Mouse (Mus musculus) G1E (cell line): ENCODE results near the gene Gtf3c3. TPM values are rescaled to one million over a fixed set of nuclear protein-coding genes. Genes with fewer than 3 reads are reported as not detected.

Source experiments
- ATAC-seq: 2 replicates; pipeline ENCODE4 v1.8.0; 2016; ENCODE audit warnings: mild to moderate bottlenecking; ENCODE audit not compliant: insufficient number of reproducible peaks, poor library complexity, low FRiP score, severe bottlenecking; ENCODE audit errors: extremely low read depth
- DNase-seq: peaks from one replicate; pipeline ENCODE4 v3.0.0; 2012; ENCODE audit warnings: low spot score
- H3K27me3 ChIP-seq: 2 replicates; pipeline ENCODE4 v1.6.1; 2012; ENCODE audit warnings: mild to moderate bottlenecking, low read length, inconsistent platforms; ENCODE audit not compliant: insufficient read depth
- H3K36me3 ChIP-seq: replicated peaks from 2 replicates; pipeline ENCODE3; 2012; ENCODE audit warnings: mild to moderate bottlenecking, inconsistent platforms
- H3K4me1 ChIP-seq: 2 replicates; pipeline ENCODE4 v1.6.1; 2012; ENCODE audit warnings: low read depth, low read length, inconsistent platforms, mixed read lengths; ENCODE audit not compliant: insufficient read depth
- H3K4me3 ChIP-seq: 2 replicates; pipeline ENCODE4 v1.5.1; 2012; ENCODE audit warnings: low read depth, mild to moderate bottlenecking, inconsistent platforms, low read length, moderate library complexity, mixed read lengths
- H3K9me3 ChIP-seq: replicated peaks from 2 replicates; pipeline ENCODE4 v1.6.1; 2012; ENCODE audit warnings: inconsistent platforms
- CTCF ChIP-seq: IDR thresholded peaks from 2 replicates; pipeline ENCODE4 v1.5.1; 2012; ENCODE audit warnings: low read depth, low read length, inconsistent platforms, mixed read lengths
- GATA1 ChIP-seq: IDR thresholded peaks from 2 replicates; pipeline ENCODE4 v1.6.1; 2012; ENCODE audit warnings: borderline replicate concordance, low read length, inconsistent platforms, mixed read lengths
- GATA2 ChIP-seq: IDR thresholded peaks from 2 replicates; pipeline ENCODE4 v1.6.1; 2012; ENCODE audit warnings: low read depth, low read length, inconsistent platforms, borderline replicate concordance
- POLR2AphosphoS5 ChIP-seq: IDR thresholded peaks from 2 replicates; pipeline ENCODE4 v1.6.1; 2012; ENCODE audit warnings: low read depth, low read length, inconsistent platforms; ENCODE audit not compliant: insufficient replicate concordance
- TAL1 ChIP-seq: conservative IDR thresholded peaks from 2 replicates; pipeline ENCODE4 v1.6.1; 2012; ENCODE audit warnings: low read depth, low read length, inconsistent platforms, mixed read lengths
- polyA plus RNA-seq: library from polyadenylated mRNA; stranded (reverse); fragments of >175 nt; gene quantifications from 2 replicates; pipeline ENCODE4 v1.2.3, GENCODE M21; 2012
- total RNA-seq, 2 experiments: library from RNA; stranded (forward) in 1 of 2; stranded (reverse) in 1 of 2; fragments of 200-1000 nt in 1 of 2; fragments of >200 nt in 1 of 2; fragmentation: Nextera tagmentation in 1 of 2; gene quantifications; 2 replicates each; pipeline ENCODE4 v1.2.3; 2014 to 2017

Gene Gtf3c3
- total and polyA plus RNA-seq, 3 experiments = 2.7 to 67.1 (median 53.1) TPM

DNA sequence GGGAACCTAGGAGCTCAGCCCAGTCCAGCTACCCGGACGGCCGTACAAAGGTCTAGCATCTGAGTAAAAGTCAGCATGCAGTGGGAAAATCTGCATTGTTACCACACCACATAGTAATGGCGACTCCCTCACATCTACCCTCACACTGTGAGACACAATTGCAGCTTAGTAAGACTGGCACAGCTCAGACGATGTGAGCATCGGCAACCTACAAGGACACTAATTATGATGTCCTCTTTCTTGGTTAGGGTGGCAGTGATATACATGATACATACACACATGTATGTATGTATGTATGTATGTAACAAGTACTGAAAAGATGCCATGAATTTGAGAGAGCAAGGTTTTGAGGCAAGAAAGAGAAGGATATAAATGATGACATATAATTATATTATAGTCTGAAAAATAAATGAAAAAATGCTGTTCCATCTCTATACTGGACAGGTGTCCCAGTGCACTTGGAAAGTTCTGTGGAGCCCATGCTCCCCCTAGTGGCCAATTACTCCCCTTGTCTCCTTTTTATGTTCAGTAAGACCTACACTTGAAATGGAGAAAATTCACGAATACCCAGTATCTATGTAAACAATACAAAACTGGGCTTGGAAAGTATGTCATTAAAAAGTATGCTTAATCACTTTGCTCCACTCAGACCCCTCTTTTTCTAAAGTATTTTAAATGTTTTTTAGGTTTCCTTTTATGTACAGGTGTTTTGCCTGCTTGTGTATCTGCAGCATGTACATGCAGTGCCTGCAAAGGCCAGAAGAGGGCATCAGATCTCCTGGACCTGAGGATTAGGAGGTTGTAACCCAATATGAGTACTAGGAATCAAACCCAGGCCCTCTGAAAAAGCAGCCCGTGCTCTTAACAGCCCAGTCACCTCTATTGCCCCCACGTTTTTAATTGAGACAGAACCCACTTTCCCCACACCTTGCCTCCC is 57.5 kb downstream of the Gtf3c3 start:
- no peak for TF ChIP-seq TAL1
- TF ChIP-seq CTCF = peak; percentile 18; the same call in 1 of the 2 replicates
- no peaks in the 10 kb centered on the region for H3K4me1 ChIP-seq
- peak; percentile 30 for DNase-seq
- peaks cover 15% of the 10 kb centered on the region for H3K36me3 ChIP-seq
- no peaks in the 10 kb centered on the region for H3K27me3 ChIP-seq
- no peak overlapping the region for H3K4me3 ChIP-seq
- no peaks in the 10 kb centered on the region for H3K9me3 ChIP-seq
- ATAC-seq = peak; percentile 42; the same call in 1 of the 2 replicates

DNA sequence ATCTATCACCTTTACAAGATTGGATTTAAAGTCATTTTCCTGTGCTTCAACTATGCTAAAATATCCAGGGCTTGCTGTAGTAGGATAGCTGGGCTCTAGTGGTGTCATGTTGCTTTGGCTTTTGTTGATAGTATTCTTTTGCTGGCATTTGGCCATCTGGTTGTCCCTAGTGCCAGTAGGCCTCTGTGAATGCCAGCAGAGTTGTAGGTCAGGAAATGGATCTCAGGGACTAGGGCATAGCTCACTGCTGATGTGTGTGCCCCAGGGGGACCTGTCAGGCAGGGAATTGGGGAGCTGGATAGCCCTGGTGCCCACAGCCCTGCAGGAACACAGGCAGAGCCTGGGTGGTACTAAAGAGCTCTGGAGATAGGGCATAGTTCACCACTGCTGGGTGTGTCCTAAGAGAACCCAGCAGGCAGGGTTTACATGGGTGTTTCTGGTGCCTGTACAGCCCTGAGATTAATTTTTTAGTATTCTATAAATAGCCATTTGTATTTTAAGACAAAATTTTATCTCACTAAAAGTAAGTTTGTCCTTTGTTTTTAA is 61.2 kb downstream of the Gtf3c3 start:
- Histone ChIP-seq H3K27me3 (no peaks in the 10 kb centered on the region), H3K9me3 (no peaks in the 10 kb centered on the region), H3K4me3 (no peak overlapping the region), H3K4me1 (no peaks in the 10 kb centered on the region), H3K36me3 (peaks cover 10% of the 10 kb centered on the region)
- no peak for DNase-seq
- no peak for ATAC-seq
- TF ChIP-seq TAL1 (no peak), GATA1 (no peak), GATA2 (no peak)

DNA sequence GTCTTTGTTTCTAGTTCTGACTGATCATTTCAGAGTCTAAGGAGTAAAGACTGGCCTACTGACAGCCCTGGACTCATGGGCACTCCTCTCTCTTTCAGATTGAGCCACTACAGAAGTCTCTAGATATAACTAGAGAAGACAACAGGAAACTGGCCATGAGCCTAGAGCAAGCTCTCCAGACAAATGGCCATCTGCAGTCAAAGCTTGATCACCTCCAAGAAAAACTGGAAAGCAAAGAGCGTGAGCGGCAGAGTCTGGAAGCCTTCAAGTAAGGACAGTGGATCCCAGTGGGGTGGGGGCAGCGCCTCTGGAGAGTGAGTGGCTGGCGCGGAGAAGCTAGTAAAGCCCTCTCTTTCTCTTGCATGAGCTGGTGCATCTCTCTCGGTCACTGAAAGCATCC is 82.2 kb downstream of the Gtf3c3 start:
- no peak overlapping the region for H3K4me3 ChIP-seq
- H3K27me3 ChIP-seq = peaks cover 2% of the 10 kb centered on the region; the same call in 1 of the 2 replicates
- no peak for ATAC-seq
- TF ChIP-seq TAL1 (no peak), POLR2AphosphoS5 (no peak), GATA1 (no peak), GATA2 (no peak), CTCF (no peak)
- no peak for DNase-seq
- H3K4me1 ChIP-seq = no peaks in the 10 kb centered on the region
- H3K9me3 ChIP-seq = no peaks in the 10 kb centered on the region
- no peaks in the 10 kb centered on the region for H3K36me3 ChIP-seq

DNA sequence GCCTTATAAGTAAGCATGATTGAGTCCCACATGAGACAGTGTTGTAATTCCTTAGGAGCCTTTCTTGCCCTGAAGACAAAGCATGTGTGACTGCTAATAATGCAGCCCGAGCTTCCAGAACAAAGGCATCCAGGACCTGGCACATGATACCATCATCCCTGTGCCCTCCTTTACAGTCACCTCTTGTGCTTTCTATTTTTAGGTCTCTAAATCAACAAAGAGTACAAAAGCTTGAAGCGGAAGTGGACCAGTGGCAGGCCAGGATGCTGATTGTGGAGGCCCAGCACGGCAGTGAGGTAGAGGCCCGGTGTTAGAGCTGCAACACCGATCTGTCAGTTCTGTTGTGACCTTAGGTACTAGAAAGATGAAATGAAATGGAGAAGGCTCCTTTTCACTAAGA is 83.3 kb downstream of the Gtf3c3 start:
- ATAC-seq = no peak
- Histone ChIP-seq H3K36me3 (no peaks in the 10 kb centered on the region), H3K4me3 (no peak overlapping the region), H3K9me3 (no peaks in the 10 kb centered on the region), H3K27me3 (peaks cover 4% of the 10 kb centered on the region; the same call in 1 of the 2 replicates), H3K4me1 (no peaks in the 10 kb centered on the region)
- no peak for DNase-seq
- no peak for TF ChIP-seq GATA1
- TF ChIP-seq CTCF = no peak
- no peak for TF ChIP-seq POLR2AphosphoS5
- no peak for TF ChIP-seq TAL1
- no peak for TF ChIP-seq GATA2

DNA sequence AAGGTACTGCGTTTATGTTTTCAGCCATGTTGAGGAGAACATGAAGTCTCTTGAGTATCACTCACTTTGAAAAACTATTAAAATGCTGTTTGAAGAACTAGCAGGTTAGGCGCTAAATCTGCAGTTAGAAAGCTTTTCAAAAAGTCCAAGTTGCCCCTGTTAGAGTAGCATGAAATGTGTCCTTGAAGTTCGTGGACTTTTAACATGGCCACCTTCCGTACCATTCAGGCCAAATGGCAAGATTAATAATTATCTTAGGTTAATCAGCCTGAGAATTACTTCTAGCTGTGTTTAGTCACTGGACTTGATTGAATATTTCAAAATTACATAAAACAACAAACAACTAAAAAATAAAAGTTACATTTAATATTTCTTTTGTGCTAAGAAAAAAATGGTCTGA is 84.0 kb downstream of the Gtf3c3 start:
- TF ChIP-seq POLR2AphosphoS5 (no peak), CTCF (no peak), TAL1 (no peak), GATA2 (no peak), GATA1 (no peak)
- H3K4me1 ChIP-seq = no peaks in the 10 kb centered on the region
- no peak overlapping the region for H3K4me3 ChIP-seq
- peaks cover 4% of the 10 kb centered on the region; the same call in 1 of the 2 replicates for H3K27me3 ChIP-seq
- H3K9me3 ChIP-seq = no peaks in the 10 kb centered on the region
- H3K36me3 ChIP-seq = no peaks in the 10 kb centered on the region
- ATAC-seq (no peak), DNase-seq (no peak)

Other genes starting within 250 kb of the Gtf3c3 start
- gene Hecw2, start 243.8 kb downstream of the Gtf3c3 start, total RNA-seq (2014; fragmentation: Nextera tagmentation) = not detected in 2 replicates
- 0.17 and 0.27 TPM in 2 replicates for gene Hecw2, start 243.8 kb downstream of the Gtf3c3 start, total RNA-seq (2017)
- gene Hecw2, start 243.8 kb downstream of the Gtf3c3 start, polyA plus RNA-seq = not detected in 2 replicates
- gene Ccdc150, start 188.3 kb downstream of the Gtf3c3 start, total RNA-seq (2014; fragmentation: Nextera tagmentation) = 2.0 TPM in 1 of 2 replicates, not detected in the other
- gene Ccdc150, start 188.3 kb downstream of the Gtf3c3 start, total RNA-seq (2017) = 0.17 and 0.55 TPM in 2 replicates
- gene Ccdc150, start 188.3 kb downstream of the Gtf3c3 start, polyA plus RNA-seq = not detected in 2 replicates
- gene Pgap1, start 118.7 kb upstream of the Gtf3c3 start, total RNA-seq (2014; fragmentation: Nextera tagmentation) = not detected in 2 replicates
- 0.17 and 0.55 TPM in 2 replicates for gene Pgap1, start 118.7 kb upstream of the Gtf3c3 start, total RNA-seq (2017)
- gene Pgap1, start 118.7 kb upstream of the Gtf3c3 start, polyA plus RNA-seq = not detected in 2 replicates